Mouse (Mus musculus) left cerebral cortex, postnatal 4 days (tissue): ENCODE results near the gene Plekhn1. TPM values are rescaled to one million over a fixed set of nuclear protein-coding genes. Genes with fewer than 3 reads are reported as not detected.

ENCODE experiments used
- DNase-seq: peaks from one replicate; pipeline ENCODE4 v3.0.0-alpha.2; 2022
- intact Hi-C: fragments of 180-260 bp; cut with DNase I; formaldehyde crosslinking; loops from one replicate; pipeline ENCODE4 v1.15.1; 2025
- total RNA-seq, 2 experiments: library from RNA; stranded (reverse); gene quantifications; 2 replicates each; pipeline ENCODE4 v1.2.3; 2021

Plekhn1 gene
- total RNA-seq, 2 experiments from 2014 or later, result 46.0 to 46.9 TPM

DNA sequence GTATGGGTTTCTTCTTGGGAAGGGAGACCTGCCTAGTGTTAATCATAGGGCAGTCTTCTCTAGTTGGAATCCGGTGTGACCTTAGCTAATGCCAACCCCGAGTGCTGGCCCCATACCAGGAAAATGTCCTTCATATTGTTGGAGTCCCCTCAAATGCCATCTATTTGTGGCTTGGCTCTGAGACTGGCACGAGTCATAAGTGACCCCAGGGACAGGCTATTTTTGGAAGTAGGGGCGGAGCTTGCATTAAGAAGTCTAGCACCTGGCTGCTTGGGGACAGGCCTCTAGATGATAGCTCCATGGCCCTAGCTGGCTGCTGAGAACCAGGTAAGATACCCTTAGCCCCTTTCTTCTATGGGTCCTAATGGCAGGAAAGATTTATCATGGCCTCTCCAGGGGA, 19.0 kb downstream of the Plekhn1 start, which contains the start of gene Perm1:
Gene Perm1, plus strand, starts transcription at position 220 of the 400 bp plus-strand sequence.
- no peak for DNase-seq
- intact Hi-C loops, result no loop called here

DNA sequence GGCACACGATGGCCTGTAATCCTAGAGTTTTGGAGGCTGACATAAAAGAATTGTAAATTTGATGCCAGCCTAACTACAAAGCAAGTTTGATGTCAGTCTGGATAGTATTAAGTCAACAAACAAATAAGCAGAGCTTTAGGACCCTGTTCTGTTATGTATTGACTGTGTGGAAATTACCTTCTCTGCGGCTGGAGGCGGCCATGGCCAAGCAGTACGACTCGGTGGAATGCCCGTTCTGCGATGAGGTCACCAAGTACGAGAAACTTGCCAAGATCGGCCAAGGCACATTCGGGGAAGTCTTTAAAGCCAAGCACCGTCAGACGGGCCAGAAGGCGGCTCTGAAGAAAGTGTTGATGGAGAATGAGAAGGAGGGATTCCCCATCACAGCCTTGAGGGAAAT, 21.5 kb downstream of the Plekhn1 start:
- no peak for DNase-seq
- intact Hi-C loops, result no loop called here

DNA sequence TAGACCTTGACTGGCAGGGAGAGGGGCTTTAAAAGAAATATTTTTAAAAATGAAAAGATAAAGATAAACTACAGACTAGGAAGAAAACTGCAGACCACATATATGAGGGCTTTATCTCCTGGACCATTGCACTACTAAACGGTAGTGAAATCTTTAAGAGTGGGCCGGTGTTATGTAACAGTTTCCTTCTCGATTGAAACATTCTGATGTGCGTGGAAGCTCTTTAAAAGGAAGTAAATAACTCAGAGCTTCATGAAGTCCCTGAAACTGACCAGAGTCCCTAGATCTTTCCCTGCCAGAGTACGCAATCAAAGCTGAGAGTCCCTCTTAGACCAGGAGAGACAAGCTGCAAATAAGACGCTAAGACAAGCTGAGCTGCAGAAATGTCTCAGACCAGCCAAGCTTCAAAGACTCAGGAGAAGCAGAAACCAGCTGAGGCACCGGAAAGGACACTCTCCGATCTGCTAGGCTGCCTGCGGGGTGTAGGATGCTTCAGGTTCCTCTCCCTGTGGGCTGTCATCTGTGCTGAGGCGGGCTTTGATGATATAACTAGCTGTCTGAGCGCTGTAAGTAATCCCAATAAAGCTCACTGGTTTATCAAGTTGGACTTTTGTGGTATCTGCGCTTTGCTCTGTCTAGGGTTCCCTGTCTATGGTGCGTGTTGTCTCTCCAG, 24.6 kb downstream of the Plekhn1 start:
- DNase-seq, result no peak
- intact Hi-C loops, result no loop called here

DNA sequence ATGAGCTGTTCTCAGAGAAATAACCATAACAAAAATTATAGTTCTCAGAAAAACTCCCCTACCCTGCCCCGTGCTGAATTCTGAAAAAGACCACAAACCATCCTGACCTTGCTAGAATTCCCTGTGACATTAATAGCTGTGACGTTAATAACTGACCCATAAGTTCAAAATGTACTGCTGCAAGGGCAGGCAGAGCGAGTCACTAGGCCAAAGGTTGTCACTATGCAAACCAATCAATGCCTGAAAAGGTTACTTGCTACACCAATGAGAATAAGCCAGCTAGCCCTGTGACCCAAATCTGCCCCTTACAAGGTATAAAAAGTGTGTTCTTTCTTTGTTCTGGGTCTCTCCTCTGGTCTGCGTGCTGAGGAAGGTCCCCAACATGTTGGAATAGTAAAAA, 25.8 kb downstream of the Plekhn1 start:
- intact Hi-C loops, result no loop called here
- no peak for DNase-seq

DNA sequence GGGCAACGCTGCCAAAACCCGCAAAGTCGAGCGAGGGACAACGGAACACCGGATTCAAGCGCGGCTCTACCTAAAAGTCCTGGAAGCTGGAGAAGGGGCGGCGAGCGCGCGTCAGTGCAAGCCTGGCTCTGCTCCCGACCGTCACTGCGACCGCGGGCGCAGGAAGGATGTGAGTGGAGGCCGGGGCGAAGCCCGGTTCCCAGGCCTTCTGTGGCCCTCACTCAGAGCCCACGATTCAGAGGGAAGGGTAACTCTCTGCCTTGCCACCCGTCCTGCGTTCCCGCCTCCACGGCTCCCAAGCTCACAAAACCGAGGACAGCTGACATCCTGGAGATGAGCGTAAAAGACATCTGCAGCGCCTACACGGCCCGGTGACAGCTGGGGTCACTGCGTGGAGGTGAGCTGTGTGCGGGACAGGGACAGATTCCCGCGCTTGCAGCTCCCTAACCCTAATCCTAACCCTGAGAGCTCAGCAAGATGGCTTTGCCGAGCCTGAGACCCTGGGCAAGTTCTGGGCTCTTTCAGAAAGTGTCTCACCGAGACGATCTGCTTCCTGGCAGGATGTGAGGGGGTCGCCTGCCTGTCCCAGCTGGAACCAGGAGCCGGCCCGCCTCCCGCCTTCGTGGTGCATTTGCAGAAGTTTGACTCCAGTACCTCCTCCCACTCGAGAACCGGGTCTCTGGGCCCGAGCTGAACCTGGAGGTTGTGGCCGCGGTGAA, 31.1 kb downstream of the Plekhn1 start:
- intact Hi-C loops, result no loop called here
- DNase-seq, result no peak

DNA sequence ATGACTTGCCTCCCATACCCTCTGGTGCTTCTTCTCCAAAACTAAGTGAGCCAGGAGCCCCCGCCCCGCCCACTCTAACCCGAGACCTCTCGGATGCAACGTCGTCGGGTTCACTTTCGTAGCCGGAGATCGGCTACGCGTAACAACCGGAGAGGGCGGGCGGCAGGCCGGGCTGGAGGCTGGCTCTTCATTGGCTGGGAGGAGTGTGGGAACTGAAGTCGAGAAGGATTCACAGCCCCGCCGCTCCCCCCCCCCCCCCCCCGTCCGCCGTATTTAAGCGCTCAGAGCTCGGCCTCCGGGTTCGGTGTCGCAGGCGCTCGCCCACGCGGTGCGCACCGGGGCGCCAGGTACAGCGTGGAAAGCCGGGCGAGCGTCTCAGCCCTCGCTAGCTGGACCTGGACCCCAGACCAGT, 31.6 kb downstream of the Plekhn1 start, which contains the start of gene AW011738:
Gene AW011738, plus strand, starts transcription at position 304 of the 412 bp plus-strand sequence.
- intact Hi-C loops, result no loop called here
- peak; percentile 73 for DNase-seq

DNA sequence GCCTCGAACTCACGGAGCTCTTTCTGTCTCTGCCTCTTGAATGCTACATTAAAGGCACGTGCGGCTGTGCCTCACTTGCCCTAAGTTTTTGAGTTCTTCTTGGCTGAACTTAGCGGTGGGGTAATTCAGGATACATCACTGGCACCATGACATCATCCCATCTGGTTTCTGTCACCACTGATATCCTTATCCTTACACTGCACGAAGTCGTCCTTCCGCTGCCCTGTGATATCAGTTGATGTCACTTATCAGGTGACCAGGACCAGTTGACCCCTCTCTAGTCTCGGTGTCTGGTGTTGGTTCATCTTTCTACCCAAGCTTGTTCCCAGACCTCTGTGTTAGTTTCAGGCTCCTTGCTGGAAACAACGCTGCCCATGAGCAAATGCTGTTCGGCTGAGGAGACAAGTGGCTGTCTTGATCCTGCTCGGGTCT, 32.2 kb downstream of the Plekhn1 start:
- intact Hi-C loops, result no loop called here
- no peak for DNase-seq

DNA sequence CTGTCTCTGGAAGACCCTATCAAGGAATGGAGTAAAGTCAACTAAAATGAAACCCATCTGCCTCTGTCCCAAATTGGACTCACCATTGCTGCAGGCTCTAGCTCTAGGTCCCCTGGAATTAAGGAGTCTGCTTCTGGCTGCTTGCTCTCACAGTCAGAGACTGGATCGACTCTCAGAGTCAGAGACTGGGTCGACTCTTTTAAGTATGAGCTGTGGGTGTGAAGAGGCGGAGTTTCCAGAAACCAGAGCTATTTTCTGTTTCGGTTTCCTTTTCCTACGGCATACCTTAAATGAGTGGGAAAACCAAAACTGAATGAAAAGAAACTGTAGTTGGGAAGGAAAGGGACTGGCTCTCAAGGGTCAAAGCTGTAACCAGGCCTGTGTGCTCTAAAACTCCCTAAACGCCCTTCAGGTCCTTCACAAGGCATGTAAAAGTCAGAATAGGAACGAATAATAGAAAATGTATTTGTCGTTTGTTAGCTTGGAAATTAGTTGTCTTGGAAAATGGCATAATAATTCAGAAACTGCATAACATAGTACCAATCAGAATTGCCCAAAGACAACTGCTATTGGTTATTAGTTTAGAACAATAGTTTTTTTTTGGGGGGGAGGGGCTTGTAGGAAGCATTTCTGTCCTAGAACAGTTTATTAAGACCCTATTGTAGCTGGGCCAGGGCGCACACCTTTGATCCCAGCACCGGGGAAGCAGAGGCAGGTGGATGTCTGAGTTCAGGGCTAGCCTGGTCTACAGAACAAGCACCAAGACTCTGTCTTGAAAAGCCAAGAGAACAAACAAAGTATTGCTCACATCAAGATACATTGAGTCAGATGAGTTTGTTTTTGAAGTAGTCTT, 33.8 kb downstream of the Plekhn1 start, which contains the start of gene Isg15:
Gene Isg15, minus strand, starts transcription at position 196 of the 853 bp plus-strand sequence.
- DNase-seq, result no peak
- intact Hi-C loops, result no loop called here

DNA sequence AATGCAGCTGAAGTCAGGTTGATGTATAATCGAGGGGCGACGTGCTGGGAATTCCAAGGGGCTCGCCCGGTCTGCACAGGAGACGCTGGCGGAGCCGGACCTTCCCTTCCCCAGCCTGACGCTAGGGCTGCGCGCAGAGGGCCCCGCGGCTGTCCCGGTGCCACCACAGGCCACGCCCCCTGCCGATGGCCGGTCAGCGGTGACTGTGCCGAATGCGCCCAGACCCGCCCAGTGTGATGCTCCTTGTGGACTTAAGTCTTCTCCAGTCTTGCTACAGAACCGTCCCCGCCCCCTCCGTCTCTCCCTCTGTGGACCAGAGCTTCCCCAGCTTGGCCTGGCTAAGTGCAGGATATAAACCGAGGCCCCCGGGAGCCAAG, 36.8 kb downstream of the Plekhn1 start:
- intact Hi-C loops, result no loop called here
- DNase-seq, result peak; percentile 93

DNA sequence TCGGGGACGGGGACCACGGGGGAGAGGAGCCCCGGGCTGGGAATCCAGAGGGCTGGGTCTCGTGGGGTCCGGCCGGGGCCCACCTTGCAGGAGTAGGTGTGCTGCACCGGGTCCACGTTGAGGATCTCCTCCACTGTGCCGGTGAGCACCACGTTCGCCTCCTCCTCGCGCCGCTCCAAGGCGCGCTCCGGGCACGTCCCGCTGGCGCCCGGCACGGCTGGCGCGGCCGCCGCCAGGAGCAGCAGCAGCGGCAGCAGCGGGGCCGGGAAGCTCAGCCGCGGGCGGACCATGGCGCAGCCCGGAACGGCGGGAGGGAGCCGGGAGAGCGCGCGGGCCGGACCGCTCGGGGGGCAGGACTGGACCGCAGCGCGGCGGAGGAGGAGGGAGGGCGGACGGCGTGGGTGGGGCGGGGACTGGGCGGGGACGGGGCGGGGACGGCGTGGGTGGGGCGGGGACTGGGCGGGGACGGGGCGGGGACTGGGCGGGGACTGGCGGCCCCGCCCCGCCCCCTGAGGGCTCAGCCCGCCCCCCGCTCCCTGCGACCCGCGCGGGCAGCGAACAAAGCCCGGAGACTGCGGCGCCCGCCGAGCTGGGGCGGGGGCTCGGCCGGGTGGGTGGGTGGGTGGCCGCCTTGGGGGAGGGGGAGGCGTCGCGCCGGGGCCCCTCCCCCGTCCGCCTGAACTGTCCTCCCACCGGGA, 37.4 kb downstream of the Plekhn1 start, which contains the start of gene Agrn:
Gene Agrn, minus strand, starts transcription at position 358 of the 698 bp plus-strand sequence.
- intact Hi-C loops, result no loop called here
- DNase-seq, result peak; percentile 80

DNA sequence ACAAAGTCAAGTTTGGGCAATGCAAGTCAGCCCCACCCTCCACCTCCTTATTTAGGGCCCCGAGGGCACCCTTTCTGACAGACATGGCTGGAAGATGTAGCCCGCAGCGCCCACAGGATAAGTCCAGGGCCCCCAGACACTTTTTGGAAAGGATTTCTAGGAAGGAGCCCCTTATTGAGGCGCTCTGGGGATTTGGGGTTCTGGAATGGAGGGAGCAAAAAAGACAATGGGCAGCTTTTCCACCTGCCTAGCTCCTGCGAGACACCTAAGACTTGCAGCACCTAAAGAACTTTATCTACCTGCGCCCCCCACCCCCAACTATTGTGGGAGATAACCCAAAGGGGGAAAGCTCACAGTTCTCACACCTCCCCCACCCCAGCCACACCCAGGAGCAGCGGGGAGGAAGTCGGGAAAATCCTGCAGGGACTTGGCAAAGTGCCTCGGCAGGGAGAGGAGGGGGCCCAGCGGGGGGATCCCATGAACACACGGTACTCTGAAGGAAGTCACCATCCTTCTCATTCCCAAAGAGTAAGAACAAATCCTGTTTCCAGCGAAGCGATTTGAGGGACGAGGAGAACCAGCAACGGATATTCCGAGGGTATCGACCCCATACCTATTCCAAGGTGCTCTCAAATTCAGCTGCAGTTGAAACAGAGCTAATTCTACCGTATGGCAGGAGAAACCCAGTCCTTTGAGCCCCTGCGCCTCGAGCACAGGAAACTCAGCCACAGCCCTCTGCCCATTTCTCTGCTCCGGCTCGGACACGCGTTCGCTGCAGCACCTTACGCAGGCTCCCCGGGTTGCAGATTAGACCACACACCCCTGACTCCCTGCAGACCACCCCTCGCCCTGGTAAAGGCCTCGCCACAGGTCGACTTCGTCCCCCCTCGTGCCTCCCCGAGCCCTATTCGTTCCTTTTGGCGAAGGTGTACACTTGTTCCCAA, 38.5 kb downstream of the Plekhn1 start:
- DNase-seq, result peak; percentile 71
- intact Hi-C loops, result no loop called here

DNA sequence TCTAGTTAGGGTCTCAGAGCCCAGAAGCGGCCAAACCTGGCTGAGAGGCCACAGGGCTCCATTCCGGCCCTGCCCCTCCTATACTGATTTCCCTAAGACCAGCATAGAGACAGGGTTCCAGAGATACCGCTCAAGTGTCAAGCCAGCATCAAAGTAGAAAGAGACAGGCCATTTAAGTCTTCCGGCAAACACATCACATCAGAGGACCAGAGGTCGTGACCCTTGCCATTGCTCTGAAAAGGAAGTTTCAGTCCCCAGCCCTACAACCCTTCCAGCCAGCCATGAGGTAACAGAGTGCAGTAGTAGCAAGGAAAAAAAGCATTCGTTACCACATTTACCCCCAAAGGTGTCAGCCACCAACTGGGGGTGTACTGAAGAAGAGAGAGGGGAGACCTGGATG, 40.3 kb downstream of the Plekhn1 start:
- intact Hi-C loops, result no loop called here

DNA sequence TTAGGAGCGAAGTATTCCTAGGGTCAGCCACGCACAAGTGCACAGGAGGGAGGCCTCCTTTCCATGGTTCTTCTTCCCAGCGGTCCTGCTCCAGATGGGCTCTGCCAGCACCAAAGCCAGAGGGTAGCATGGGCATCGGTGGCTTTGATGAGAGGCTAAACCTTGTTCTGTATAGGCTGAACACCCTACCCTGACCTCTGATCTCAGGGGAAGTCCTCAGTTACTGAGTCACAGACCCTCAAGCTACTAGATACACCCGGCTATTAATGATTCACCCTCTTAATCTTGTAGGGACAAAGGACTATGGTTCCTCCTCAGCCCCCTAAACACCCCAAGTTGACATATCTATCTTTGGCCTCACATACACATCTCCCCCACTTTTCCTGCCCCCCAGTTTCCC, 40.8 kb downstream of the Plekhn1 start:
- intact Hi-C loops, result no loop called here
- no peak for DNase-seq

More for the DNA sequence above, 40.3 kb downstream of the Plekhn1 start:
- DNase-seq, result no peak

DNA sequence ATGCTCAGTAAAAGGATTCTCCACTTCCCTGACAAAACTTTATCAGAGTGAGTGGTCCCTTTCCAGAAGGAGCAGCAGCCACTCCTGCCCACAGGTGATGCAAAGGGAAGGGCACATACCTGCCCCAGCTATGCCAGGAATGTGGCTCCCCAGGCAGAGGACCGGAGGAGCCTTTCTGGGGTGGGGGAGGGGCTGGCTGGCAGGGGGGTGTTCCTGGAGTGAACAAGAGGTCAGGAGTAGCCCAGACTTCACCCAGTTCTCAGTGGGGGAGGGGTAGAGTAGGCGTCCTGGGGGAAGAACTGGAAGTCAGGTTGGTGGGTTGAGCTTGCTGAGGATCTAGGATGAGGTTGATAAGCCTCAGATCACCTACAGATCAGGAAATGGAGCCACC, 41.5 kb downstream of the Plekhn1 start:
- intact Hi-C loops, result no loop called here

DNA sequence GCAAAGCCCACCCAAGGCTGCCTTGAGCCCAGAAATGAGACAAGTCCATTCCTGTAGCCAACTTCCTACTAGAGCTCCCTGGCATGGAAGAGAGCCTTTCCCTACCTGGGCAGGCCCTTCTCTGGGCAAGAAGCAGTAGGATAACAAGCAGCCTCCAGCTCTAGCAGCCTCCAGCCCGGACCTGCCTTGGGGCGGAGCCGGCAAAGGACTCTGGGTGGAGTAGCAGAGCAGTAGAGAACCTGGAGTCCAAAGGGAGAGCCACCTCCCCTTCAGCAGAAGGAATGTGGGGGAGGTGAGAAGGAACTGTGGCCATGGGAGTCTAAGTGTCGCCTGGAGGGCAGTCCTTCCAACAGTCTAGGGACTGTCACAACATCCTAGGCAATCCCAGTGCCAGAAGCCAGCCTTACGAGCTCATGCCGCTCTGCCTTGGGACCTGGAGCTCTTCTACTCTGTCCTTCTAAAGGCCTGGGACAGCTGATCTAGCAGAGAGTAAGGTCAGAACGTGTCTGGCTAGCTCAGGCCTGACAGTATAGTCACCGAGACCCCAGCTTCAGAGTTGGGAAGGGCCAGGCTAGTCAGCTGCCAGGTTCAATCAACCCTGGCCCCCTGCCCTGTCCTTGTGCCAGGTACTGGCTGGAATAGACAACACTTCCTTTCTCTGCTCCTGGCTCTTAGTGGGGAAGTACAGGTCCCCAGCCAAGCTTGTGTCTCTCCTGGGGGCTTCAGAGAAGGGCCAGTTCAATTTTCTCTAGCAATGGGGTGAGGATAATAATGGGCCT, 42.0 kb downstream of the Plekhn1 start:
- DNase-seq, result peak; percentile 81
- intact Hi-C loops, result no loop called here

More for the DNA sequence above, 41.5 kb downstream of the Plekhn1 start:
- DNase-seq, result no peak

DNA sequence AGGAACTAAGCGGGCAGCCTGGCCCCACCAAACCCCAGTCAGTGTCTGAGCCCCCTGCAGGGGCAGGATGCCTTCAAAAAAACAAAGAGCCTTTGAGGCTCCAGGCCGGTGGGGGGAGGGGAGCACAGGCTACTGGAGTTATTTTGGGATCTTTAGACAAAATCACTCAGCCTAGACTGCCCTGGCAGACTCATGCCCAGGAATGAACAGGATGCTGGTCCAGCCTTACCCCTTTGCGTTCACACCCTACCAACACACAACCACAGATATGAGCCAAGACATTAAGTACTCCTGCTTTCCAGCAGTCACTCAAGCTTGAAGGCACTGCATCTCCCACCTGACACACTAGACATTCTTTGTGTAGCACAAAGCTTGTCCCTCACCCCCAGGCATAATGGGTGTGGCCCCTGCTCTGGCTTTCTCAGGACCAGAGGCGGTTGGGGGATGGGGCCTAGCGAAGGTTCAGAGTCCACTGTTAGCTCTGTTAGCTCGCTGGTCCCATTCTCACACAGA, 45.8 kb downstream of the Plekhn1 start:
- intact Hi-C loops, result no loop called here
- DNase-seq, result peak; percentile 74

DNA sequence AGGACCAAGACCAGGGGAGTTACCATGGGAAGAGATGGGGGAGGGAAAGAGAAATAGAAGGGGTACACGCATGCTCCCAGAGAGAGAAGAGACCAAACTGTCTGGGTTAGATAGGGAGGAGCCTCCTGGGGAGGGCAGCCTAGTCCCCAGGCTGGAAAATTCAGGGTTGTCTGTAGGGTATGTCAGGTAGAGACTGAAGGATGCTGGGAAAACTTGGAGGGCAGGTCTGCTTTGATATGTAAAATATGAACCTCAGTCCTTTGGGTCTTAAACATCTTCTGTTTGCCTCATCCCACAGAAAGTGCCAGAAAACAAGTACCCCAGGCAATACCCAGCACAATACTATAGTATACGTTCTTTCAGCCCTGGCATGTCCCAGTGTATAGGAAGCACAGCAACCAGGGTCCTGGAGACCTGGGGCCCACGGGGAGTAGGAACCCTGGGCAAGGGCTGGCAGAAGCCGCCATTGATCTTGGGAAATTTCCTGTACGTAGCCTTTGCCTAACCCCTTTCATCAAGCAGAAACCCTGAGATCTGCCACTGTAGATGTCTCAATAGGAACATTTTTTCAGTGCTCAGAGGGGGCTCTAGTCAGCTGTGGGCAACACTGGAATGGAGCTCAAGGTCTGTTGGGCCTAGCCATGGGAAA, 46.4 kb downstream of the Plekhn1 start:
- intact Hi-C loops, result no loop called here
- DNase-seq, result no peak
